Mouse (Mus musculus) lung, postnatal 25 days (tissue): ENCODE results near the gene Sipa1l3.

Source experiments
- DNase-seq: peaks from one replicate; pipeline ENCODE4 v3.0.0; 2022; ENCODE audit warnings: low spot score

Sipa1l3 gene

GRCm38 (mm10) chr7:29480590-29481344, 37.7 kb downstream of the Sipa1l3 start:
- DNase-seq, result no peak

DNA sequence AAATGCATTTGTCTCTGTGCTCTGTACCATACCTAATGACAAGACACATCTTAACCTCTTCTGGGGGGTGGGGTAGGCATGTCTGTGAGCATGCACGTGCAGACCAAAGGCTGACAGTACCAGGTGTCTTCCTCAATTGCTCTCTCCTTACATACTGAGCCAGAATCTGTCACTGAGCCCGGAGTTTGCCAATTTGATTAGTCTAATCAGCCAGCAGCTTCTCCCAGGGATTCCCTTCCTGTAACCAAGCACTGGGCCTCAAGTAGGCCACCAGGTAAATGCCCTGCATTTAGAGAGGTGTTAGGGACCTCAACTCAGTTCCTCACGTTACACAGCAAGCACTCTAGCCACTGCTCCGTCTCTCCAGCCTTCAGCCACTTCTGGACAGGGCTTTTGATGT, 38.3 kb downstream of the Sipa1l3 start:
- DNase-seq, result no peak

- DNase-seq, result no peak
Observed at GRCm38 (mm10) chr7:29475005-29475404, 43.4 kb downstream of the Sipa1l3 start.

DNA sequence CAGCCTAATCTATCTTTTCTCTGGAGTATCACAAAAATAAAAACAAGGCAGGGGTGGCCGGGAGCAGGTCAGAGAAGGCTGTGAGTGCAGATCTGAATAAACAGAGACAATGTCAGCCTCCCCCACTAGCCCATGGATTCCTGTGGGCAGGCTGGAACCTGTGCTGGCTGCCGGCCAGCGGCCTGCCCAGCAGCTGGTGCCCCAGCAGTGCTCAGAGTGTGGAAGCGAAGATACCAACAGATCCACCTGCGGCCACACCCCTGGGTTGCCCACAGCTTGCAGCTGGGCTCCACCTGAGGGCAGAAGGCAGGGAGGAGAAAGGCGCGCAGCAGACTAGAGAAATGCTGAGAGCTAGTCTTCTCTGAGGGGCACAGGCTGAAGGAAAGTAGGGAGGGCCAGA, 47.1 kb downstream of the Sipa1l3 start:
- DNase-seq, result no peak

- peak; percentile 56 for DNase-seq
Observed at GRCm38 (mm10) chr7:29469602-29470344, 48.7 kb downstream of the Sipa1l3 start.

- DNase-seq, result no peak
Observed at GRCm38 (mm10) chr7:29468593-29468992, 49.8 kb downstream of the Sipa1l3 start.

- no peak for DNase-seq
Observed at GRCm38 (mm10) chr7:29466585-29466984, 51.9 kb downstream of the Sipa1l3 start.

- DNase-seq, result no peak
Observed at GRCm38 (mm10) chr7:29465736-29466135, 52.7 kb downstream of the Sipa1l3 start.

DNA sequence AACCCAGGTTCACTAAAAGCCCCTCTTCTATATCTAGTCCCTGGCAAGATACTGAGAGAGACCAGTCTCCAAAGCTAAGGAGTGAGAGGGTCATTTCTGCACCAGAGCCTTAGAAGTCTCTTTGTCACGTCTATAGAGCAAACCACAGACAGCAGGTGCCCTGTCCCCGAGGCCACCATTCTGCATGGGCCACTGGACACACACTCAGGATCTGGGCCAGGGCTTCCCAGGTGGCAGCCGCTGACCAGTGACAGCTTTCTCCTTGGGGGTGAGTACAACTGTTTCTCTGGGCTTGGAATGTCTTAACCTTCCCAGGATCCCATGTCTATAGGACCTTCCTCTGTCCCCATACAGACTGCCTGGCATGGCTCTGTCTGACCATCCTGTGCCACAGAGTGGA, 55.6 kb downstream of the Sipa1l3 start:
- no peak for DNase-seq

DNA sequence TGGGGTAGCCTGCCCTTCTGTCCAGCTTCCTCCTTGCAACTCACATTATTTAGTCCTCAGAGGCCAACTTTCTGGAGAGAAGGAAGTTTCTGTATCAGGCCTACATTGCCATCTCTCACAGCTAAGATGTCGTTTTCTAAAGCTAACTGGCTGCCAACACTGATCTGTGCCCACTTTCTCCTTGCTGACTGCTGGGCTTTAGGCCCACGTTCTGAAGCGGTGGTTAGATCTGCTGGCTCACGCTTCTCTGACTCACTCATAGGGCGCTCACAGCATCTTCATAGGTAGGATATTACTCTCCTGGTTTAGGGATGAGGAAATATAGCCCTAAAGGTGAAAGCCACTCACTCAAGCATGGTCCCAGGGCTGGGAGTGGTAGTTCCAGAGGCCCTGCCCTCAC, 56.3 kb downstream of the Sipa1l3 start:
- DNase-seq, result no peak

GRCm38 (mm10) chr7:29461557-29461956, 56.9 kb downstream of the Sipa1l3 start:
- DNase-seq, result peak; percentile 72

DNA sequence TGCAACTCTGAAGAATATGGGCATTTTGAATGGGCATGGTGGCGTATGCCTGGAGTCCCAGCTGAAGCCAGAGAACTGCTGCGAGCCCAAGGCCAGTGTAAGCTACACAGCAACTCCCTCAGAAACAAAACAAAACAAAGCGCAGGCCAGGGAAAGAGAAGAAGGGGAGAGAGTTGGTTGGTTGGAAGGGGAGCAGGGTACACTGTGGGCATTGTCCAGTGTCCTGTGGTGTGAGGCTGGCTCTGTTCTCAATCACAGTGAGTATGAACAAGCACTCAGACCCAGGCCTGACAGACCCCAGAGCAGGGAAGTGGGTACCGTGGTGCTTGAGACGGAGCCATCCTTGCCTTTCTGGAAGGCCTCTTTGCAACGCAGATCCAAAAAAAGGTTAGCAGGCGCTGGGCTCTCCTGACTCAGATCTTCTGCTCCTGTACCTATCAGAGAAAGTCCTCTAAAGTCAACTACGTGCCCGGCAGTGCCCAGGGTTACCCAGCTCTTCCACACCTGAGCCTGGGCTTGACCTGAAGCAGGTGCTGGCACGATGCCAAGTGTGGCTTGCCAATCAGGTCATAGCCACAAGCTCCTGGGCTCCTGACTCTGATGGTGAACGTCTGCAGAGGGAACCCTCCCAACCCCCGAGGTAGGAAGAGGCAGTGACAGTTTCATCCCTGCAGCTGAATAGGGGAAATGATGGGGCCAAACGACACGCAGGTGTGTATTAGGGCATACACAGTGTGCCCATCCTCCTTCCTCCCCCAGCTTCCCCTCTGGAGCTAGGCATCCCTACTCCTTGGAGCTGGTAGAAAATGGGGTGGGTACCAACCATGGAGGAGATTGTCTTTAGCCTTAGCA, 59.3 kb downstream of the Sipa1l3 start:
- peak; percentile 38 for DNase-seq

- peak; percentile 28 for DNase-seq
Observed at GRCm38 (mm10) chr7:29457772-29458171, 60.7 kb downstream of the Sipa1l3 start.

- DNase-seq, result no peak
Observed at GRCm38 (mm10) chr7:29456716-29457115, 61.7 kb downstream of the Sipa1l3 start.

DNA sequence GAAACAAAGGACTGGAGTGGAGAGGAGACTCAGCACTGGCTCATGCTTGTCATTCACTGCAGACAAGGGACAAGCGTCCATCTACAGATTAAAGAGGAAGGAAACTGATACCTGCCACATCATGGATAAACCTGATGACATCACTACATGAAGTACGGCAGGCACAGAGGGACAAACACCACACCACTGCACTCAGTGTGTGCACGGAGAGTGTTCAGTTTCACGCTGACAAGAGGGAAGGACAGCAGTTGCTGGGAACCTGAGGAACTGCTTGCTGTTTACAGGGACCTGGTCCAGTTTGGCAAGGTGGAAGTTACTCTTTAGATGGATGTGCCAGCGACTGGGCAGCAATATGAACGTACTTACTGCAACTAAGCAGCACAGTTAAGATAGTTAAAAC, 62.9 kb downstream of the Sipa1l3 start:
- DNase-seq, result no peak

DNA sequence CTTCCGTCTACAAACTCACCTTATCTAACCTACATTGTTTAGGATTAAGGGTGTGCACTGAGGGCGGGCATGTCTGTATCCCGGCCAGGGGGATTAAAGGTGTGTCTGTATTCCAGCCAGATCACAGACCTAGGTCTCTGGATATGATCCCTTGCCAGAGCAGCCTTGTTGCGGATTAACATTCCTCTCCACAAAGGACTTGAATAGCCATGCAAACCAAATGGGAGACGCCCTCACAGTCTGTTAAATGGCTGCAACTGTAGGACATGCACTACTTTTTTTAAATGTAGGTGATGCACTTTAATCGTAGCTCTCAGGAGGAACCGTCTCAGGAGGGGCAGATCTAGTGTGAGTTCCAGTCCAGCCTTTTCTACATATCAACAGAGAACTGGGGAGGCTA, 63.5 kb downstream of the Sipa1l3 start:
- no peak for DNase-seq

DNA sequence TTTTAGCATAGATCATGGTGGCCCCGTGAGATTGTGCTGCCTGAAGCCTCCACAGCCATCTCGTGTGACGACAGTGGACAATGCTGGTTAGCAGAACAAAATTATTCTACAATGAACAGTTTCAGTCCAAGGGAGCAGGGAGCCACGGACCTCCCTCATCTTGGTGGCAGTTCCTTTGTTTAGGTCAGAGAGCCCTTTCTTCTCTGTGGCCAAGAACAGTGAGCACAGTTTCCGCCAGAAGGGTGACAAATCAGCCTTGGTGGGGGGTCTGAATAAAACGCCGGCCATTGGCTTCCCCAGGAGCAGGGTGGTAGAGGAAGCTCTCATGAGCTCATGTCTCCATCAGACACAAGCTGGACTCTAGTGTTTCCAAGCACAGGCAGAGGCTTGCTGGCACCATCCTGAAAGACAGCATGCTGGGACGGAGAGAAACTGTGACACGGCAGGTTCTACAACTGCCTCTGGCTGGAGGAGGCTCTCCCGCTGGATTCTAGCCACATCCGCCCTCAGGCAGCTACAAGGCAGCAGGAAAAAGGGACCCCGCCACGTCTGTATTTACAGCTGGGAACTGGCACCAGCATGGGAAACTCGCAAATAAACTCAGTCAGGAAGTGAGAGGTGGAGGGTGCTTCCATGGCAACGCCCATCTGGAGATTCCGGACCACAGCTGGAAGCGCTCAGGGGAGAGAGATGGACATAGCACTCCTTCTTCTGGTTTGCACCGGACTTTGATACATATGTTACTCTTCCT, 65.3 kb downstream of the Sipa1l3 start:
- DNase-seq, result peak; percentile 90

DNA sequence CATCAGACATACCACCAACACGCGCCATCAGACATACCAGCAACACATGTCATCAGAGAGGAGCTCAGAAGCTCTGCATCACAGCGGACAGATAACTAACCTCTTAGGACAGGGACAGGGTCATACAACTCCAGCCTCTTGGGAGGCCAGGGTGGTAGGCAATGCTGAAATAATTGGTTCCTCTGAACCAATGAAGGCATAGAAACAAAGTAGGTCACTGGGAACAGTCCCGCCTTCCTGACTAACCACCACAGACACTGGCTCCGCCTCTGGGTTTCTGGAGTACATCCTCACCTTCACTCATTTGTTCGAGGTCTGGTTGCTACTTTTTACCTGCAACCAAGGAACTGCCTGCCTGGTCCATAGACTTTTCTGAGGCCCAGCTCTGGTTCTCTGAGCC, 66.1 kb downstream of the Sipa1l3 start:
- no peak for DNase-seq

DNA sequence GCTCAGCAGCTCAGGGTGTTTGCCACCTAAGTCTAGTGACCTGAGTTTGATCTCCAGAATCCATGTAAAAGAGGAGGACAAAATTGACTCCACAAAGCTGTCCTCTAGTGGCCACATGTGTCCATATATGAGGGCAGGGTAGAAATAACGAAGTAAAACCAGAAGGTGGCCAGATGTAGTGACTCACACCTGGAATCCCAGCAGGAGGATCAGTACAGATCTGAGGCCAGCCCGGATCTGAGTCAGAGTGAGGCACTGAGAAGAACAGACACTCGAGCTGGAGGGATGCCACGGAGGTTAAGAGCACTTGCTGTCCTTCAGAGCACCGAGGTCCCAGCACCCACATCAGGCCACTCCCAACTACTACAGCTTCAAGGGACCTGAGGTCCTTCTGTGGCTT, 68.3 kb downstream of the Sipa1l3 start:
- peak; percentile 65 for DNase-seq

- DNase-seq, result no peak
Observed at GRCm38 (mm10) chr7:29448830-29449229, 69.6 kb downstream of the Sipa1l3 start.

GRCm38 (mm10) chr7:29447147-29447829, 71.2 kb downstream of the Sipa1l3 start:
- DNase-seq, result peak; percentile 53
